Mouse (Mus musculus) 416B (cell line): ENCODE results near the gene Dynlrb2.
A peak's percentile ranks its signal among the peaks of the same experiment; 100 is the strongest.

Experiments
- DNase-seq: peaks from one replicate; pipeline ENCODE4 v3.0.0; 2011; ENCODE audit warnings: low read depth

Gene Dynlrb2

DNA sequence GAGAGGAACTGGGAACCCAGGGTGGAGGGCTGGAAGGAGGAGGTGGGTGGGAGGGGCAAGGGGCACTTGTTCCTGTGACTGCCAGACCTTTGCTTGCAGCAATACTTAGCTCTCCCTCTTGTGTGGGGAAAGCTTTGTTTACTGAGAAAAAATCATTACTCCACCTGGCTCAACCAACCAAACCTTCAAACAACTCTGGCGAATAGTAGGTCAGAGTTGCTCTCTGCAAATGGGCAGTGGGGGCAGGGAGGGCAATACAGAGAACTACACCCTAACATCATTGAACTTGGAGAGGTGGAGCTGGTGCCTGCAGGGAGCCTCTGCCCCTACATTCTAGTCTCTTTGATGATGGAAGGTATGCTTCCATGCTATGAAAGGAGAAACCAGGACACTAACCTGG lies 35.4 kb downstream of the Dynlrb2 start:
- DNase-seq = no peak

DNA sequence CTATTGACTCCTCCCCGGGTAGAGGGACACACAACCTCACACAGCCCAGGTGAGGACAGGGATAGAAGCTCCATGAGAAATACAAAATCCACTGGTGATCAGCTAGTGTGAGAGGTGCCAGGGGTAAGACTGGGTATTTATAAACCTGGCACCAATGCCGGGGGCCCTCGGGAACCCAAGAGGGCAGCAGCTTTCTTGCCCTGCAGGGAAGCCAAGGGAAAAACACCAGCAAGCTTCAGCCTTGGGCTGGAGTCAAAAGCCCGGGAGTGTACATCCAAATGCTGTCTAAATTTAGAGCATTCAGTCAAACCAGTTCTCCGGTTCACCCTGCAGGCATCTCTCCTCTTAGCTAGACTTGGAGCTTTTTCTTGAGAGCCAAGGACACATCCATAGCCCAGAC lies 38.1 kb downstream of the Dynlrb2 start:
- no peak for DNase-seq

DNA sequence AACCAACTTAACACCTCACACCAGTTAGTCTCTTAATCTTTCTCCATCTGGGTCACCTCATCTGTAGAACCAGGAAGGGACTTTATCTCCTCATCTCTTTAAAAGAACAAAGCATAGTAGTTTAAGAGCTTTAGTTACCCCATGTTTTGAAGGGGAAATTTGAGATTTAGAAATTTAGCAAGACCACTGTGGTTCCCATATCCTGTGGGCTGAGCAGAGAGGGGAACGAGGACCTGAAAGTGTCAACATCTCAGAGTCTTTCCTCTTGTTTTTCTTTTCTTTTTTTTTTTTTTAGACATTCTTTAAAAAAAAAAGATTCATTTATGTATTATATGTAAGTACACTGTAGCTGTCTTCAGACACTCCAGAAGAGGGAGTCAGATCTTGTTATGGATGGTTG lies 38.6 kb downstream of the Dynlrb2 start:
- DNase-seq = no peak

DNA sequence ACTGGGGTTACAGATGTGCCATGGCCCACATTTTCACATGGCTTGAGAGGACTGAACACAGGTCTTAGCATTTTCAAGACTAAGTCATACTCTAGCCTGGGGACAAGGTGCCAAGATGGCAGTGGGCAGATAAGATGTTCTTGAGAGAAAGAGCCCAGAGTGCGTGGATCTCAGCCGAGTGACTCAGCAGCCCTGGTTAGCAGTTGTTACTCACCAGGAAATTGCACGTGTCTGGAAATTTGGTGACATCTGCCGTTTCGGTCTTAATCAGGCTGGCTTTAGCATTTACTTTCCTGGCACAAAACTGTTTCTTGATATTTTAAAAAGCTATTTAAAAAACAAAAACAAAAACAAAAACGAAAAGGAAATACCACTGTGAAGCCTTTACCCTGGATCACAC lies 47.5 kb downstream of the Dynlrb2 start:
- peak; percentile 37 for DNase-seq

GRCm38 (mm10) chr8:116552778-116553177 lies 48.0 kb downstream of the Dynlrb2 start:
- no peak for DNase-seq
